Mouse (Mus musculus) left cerebral cortex, postnatal 36 days (tissue): Measurements from ENCODE around the gene Cmtm3. TPM values are rescaled to one million over a fixed set of nuclear protein-coding genes. Genes with fewer than 3 reads are reported as not detected.
A peak's percentile ranks its signal among the peaks of the same experiment; 100 is the strongest.

Source experiments
- DNase-seq, 2 experiments: peaks; one replicate each; pipeline ENCODE4 v3.0.0; 2021 to 2022; ENCODE audit warnings: low spot score in 2 of 2, mixed read lengths in 1 of 2
- intact Hi-C: fragments of 180-260 bp; cut with DNase I; formaldehyde crosslinking; loops from one replicate; pipeline ENCODE4 v1.15.1; 2025
- total RNA-seq, 2 experiments: library from RNA; stranded (reverse); gene quantifications; 2 replicates each; pipeline ENCODE4 v1.2.3; 2021

Cmtm3 gene
- total RNA-seq, 2 experiments from 2014 or later, result 11.9 to 12.1 TPM

DNA sequence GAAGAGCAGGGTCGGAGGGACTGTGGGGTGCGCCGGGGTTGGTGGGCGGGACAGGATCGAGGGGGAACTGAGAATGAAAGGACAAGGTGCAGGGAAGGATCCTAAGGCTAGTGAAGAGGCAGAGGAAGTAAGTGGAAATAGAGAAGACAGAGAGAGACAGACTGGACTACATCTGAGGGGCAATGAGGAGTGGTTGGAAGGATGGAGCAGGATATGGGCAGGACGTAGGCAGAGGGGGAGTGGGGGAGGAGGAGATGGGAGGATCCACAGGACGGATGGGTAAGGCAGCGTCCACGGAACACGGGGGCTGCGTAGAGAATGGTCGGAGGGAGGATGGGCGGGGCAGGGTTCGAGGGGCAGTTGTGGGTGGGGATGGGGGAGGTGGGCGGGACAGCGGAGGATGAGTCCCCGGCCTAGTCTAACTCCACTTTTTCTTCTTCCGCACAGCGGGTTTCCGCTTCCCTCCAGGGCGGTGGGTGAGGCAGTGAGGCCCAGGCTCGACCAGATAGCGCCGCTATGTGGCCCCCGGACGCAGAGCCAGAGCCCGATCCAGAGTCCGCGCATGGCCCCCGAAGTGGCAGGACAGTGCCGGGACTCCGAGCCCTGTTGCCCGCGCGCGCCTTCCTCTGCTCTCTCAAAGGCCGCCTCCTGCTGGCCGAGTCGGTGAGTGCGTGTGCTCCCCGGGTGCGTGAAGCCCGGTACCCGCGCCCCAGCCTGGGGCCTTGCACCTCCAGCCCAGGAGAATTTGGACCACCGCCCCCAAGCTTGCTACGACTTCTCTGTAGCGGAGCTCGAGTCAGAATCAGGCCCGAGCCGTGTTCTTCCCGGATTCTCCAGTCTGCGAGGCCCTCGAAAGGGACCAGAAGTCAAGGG, 1.3 kb downstream of the Cmtm3 start:
- intact Hi-C loops, result loop anchor here (5.0 to 10.0 kb wide), 5 partner anchors 62 to 232 kb away; partner anchors contain the start of gene Cklf
- DNase-seq, result peak; percentile 59 to 69

GRCm38 (mm10) chr8:104341106-104341561, 1.9 kb downstream of the Cmtm3 start:
- intact Hi-C loops, result loop anchor here (5.0 to 10.0 kb wide), 5 partner anchors 61 to 231 kb away; partner anchors contain the start of gene Cklf
- DNase-seq, result peak in 1 of 2 experiments; percentile 25

DNA sequence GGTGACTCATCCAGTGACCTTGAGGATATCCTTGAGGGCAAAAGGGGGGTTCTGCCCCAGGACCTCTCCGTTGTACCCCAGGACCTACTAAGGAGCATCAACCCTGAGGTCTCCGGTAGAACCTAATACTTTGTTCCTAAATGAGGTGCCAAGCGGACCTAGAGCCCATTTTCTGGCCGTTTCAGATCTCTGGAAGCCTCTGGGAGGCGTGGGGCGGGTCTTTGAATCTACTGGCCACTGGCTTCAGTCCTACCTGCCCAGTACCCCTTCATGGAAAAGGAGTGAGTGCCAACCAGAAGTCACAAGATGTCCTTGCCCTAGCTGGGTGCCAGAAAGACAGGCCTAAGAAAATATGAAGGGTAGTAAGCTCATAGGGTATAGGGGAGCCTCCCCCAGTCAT, 2.5 kb downstream of the Cmtm3 start:
- DNase-seq, result no peak
- intact Hi-C loops, result loop anchor here (2.0 to 10.0 kb wide), 6 partner anchors 61 to 231 kb away; partner anchors contain the start of gene Cklf

GRCm38 (mm10) chr8:104342426-104342825, 3.2 kb downstream of the Cmtm3 start:
- intact Hi-C loops, result loop anchor here (2.0 to 10.0 kb wide), 6 partner anchors 60 to 230 kb away; partner anchors contain the start of gene Cklf
- no peak for DNase-seq

- intact Hi-C loops, result loop anchor here (2.0 to 10.0 kb wide), 7 partner anchors 58 to 228 kb away; partner anchors contain the start of genes Cklf and Dync1li2
- peak; percentile 82 to 85 for DNase-seq
Observed at GRCm38 (mm10) chr8:104343957-104344356, 4.7 kb downstream of the Cmtm3 start.

- intact Hi-C loops, result loop anchor here (2.0 to 10.0 kb wide), 6 partner anchors 58 to 228 kb away; partner anchors contain the start of genes Cklf and Dync1li2
Observed at GRCm38 (mm10) chr8:104344622-104345021, 5.4 kb downstream of the Cmtm3 start.

GRCm38 (mm10) chr8:104346706-104347105, 7.5 kb downstream of the Cmtm3 start:
- intact Hi-C loops, result loop anchor here (10.0 kb wide), 1 partner anchor 168 kb away; no protein-coding TSS in a partner anchor
- no peak for DNase-seq

More at GRCm38 (mm10) chr8:104344622-104345021, 5.4 kb downstream of the Cmtm3 start:
- no peak for DNase-seq

DNA sequence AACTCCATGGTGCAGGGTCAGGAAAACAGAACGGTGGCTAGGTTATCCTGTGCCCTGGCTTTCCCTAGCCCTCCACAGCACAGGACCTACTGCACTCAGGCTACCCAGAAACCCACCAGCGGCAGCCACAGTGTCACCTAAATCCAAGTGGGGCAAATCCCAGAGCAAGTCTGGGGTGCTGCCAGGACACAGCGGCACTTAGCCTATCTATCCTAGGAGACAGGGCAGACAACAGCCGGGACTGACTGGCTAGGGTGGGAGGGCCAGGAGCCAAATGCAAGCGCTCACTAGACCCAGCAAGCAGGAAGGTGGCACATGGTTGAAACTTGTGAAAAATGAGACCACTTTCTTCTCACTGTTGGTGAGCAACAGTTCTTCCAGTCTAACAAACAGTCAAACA, 9.8 kb downstream of the Cmtm3 start:
- DNase-seq, result no peak
- intact Hi-C loops, result loop anchor here (10.0 kb wide), 1 partner anchor 166 kb away; no protein-coding TSS in a partner anchor

GRCm38 (mm10) chr8:104350047-104350446, 10.8 kb downstream of the Cmtm3 start:
- no peak for DNase-seq
- intact Hi-C loops, result no loop called here

DNA sequence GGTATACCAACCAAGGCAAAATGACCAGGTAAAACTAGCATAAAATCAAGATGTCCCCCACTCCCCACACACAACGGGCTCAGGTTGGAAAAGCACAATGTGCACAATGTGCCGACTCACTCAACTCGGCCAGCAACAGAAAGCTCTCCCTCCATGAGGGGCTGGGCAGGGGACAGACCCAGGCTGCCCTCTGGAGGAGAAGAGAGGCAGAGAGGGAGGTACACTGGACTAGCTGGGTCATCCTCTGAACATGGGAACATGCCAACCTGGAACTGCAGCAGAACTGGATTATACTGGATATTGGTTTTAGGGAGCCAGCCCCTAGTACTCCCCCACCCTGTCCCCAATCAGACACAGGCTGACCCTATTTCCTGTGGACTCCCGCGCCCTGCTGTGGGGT, 14.0 kb downstream of the Cmtm3 start:
- intact Hi-C loops, result no loop called here
- DNase-seq, result no peak

DNA sequence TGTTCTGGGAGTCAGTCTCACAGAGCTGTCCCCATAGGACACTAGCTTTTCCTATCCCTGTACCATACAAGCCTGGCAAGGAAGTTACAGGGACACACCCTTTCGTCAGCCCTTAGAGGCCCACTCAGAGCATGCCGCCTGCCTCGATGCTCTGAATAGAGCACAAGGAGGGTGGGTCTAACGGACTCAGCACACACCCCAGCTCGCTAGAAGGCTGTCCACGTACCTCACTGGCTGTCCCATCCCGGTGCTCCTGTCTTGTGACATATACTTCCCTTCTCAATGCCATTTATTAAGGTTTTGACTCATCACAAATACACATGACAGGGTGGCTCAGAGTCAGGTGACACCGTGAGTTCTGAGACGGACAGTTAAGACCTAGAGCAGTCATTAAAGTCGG, 15.3 kb downstream of the Cmtm3 start:
- intact Hi-C loops, result no loop called here
- DNase-seq, result no peak

GRCm38 (mm10) chr8:104358637-104359036, 19.4 kb downstream of the Cmtm3 start:
- DNase-seq, result no peak
- intact Hi-C loops, result no loop called here

GRCm38 (mm10) chr8:104359778-104360456, 20.7 kb downstream of the Cmtm3 start:
- no peak for DNase-seq
- intact Hi-C loops, result no loop called here

DNA sequence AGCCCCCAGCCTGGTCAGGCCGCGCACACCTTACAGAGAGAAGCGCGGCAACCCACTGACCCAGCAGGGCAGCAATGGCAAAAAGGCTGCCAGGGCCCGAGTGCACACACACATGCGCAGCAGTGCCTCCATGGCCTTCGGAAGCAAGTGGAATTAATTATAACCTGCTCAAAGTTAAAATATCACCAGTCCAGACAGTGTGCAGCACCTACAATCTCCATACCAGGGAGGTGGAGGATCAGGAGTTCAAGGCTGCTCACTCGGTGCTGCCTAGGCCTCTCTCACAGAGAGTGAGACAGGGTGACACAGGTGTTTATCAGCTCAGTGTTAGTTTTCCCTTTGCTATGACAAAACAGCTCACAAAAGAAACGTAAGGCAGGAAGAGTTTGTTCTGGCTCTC, 26.5 kb downstream of the Cmtm3 start:
- DNase-seq, result no peak
- intact Hi-C loops, result no loop called here

- DNase-seq, result no peak
- intact Hi-C loops, result no loop called here
Observed at GRCm38 (mm10) chr8:104367398-104367797, 28.2 kb downstream of the Cmtm3 start.

- intact Hi-C loops, result no loop called here
- no peak for DNase-seq
Observed at GRCm38 (mm10) chr8:104369591-104369990, 30.4 kb downstream of the Cmtm3 start.

DNA sequence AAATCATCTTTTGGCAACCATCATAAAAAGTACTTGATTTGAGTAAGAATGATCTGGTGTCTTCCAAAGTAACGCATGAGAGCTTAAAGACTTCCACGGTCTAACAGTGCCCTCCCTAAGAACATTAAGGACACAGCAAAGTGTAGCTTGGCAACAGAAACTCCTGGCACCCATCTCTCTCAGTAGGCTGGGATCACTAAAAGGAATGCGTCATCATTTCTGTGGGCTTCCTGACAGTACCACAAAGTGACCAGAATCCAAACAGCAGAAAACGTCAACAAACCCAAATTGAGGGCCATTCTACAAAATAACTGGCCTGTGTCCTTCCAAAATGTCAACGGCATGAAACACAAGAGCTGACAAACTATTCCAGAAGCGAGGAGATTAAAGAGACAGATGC, 30.9 kb downstream of the Cmtm3 start:
- no peak for DNase-seq

GRCm38 (mm10) chr8:104371121-104371520, 31.9 kb downstream of the Cmtm3 start:
- intact Hi-C loops, result no loop called here
- DNase-seq, result no peak

More for the DNA sequence above, 30.9 kb downstream of the Cmtm3 start:
- intact Hi-C loops, result no loop called here

- intact Hi-C loops, result no loop called here
- DNase-seq, result no peak
Observed at GRCm38 (mm10) chr8:104373779-104374178, 34.6 kb downstream of the Cmtm3 start.

- DNase-seq, result no peak
- intact Hi-C loops, result no loop called here
Observed at GRCm38 (mm10) chr8:104374269-104374668, 35.1 kb downstream of the Cmtm3 start.
